Mouse (Mus musculus) kidney, adult 2 months (tissue): ENCODE measurements around the gene Aurkb. TPM values are rescaled to one million over a fixed set of nuclear protein-coding genes. Genes with fewer than 3 reads are reported as not detected.

ENCODE experiments used
- DNase-seq: peaks from one replicate; pipeline ENCODE4 v3.0.0; 2021
- H3K27ac ChIP-seq: fragments of 200-500 bp; 2 replicates; pipeline ENCODE4 v1.5.1; 2012; ENCODE audit warnings: low read depth, low read length, control low read depth, inconsistent platforms; ENCODE audit not compliant: insufficient read depth
- H3K27me3 ChIP-seq: fragments of 200-500 bp; replicated peaks from 2 replicates; pipeline ENCODE4 v1.6.1; 2012; ENCODE audit warnings: mild to moderate bottlenecking, moderate library complexity, low read length, inconsistent platforms; ENCODE audit not compliant: control insufficient read depth, insufficient read depth
- H3K36me3 ChIP-seq: fragments of 200-500 bp; 2 replicates; pipeline ENCODE4 v1.6.1; 2012; ENCODE audit warnings: mild to moderate bottlenecking, moderate library complexity, low read length, inconsistent platforms; ENCODE audit not compliant: control insufficient read depth, insufficient read depth
- H3K4me1 ChIP-seq: fragments of 200-500 bp; 2 replicates; pipeline ENCODE4 v1.6.1; 2011; ENCODE audit warnings: low read length; ENCODE audit not compliant: control insufficient read depth, insufficient read depth
- H3K4me3 ChIP-seq: fragments of 200-500 bp; 2 replicates; pipeline ENCODE4 v1.5.1; 2011; ENCODE audit warnings: mild to moderate bottlenecking, low read depth, low read length, control low read depth; ENCODE audit not compliant: insufficient read depth
- CTCF ChIP-seq: fragments of 200-500 bp; conservative IDR thresholded peaks from 2 replicates; pipeline ENCODE4 v1.5.1; 2011; ENCODE audit warnings: low read depth, mild to moderate bottlenecking, control low read depth, low read length, moderate library complexity, mixed read lengths; ENCODE audit not compliant: insufficient read depth, insufficient read length
- POLR2A ChIP-seq: fragments of 200-500 bp; IDR thresholded peaks from one replicate; pipeline ENCODE4 v1.6.1; 2011; ENCODE audit warnings: low read depth, low read length, control low read depth
- WGBS: fragments of 180-500 bp; shearing (Covaris S2); methylation state at CpG from one replicate; pipeline ENCODE4 v1.1.7; 2018; 5-methylcytosine and 5-hydroxymethylcytosine counted together
- polyA plus RNA-seq: library from polyadenylated mRNA; depleted of rRNA; stranded (reverse); fragments of >200 nt; gene quantifications from 2 replicates; pipeline ENCODE4 v1.2.3, GENCODE M21; 2012

The Aurkb gene
- polyA plus RNA-seq, 1 experiment: 1.7 TPM

- TF ChIP-seq POLR2A: no peak
- no peak for TF ChIP-seq CTCF
- Histone ChIP-seq H3K4me3 (peak overlapping the region; percentile 62), H3K27me3 (no peaks in the 10 kb centered on the region), H3K27ac (peak overlapping the region; percentile 74), H3K4me1 (peaks cover 12% of the 10 kb centered on the region), H3K36me3 (no peaks in the 10 kb centered on the region)
- 4% methylated on average over 40 of the region's 40 CpGs for WGBS
- peak; percentile 32 for DNase-seq
These were observed 15.2 kb downstream of the Aurkb start for GRCm38 (mm10) chr11:69060448-69061254.

- TF ChIP-seq POLR2A: no peak
- no peak for TF ChIP-seq CTCF
- DNase-seq: no peak
- peak overlapping the region; percentile 62; the same call in 1 of the 2 replicates for H3K4me3 ChIP-seq
- no peaks in the 10 kb centered on the region for H3K36me3 ChIP-seq
- WGBS: 38% methylated on average over 17 of the region's 17 CpGs
- H3K27ac ChIP-seq: no peak overlapping the region
- peaks cover 14% of the 10 kb centered on the region for H3K4me1 ChIP-seq
- H3K27me3 ChIP-seq: no peaks in the 10 kb centered on the region
These were observed 15.9 kb downstream of the Aurkb start for GRCm38 (mm10) chr11:69061255-69061912.

GRCm38 (mm10) chr11:69062194-69062760 is 16.8 kb downstream of the Aurkb start:
- H3K36me3 ChIP-seq: no peaks in the 10 kb centered on the region
- TF ChIP-seq POLR2A: no peak
- no peak overlapping the region; the same call in 1 of the 2 replicates for H3K4me3 ChIP-seq
- peak; percentile 90 for DNase-seq
- no peaks in the 10 kb centered on the region for H3K27me3 ChIP-seq
- H3K4me1 ChIP-seq: peaks cover 20% of the 10 kb centered on the region
- 3% methylated on average over 17 of the region's 17 CpGs for WGBS
- no peak overlapping the region for H3K27ac ChIP-seq

GRCm38 (mm10) chr11:69062761-69063224 is 17.3 kb downstream of the Aurkb start:
- Histone ChIP-seq H3K4me3 (peak overlapping the region; percentile 54), H3K27ac (peak overlapping the region; percentile 29; the same call in 1 of the 2 replicates), H3K4me1 (peaks cover 25% of the 10 kb centered on the region), H3K36me3 (no peaks in the 10 kb centered on the region), H3K27me3 (no peaks in the 10 kb centered on the region)
- peak; percentile 98 for DNase-seq
- TF ChIP-seq POLR2A: no peak
- 0 out of 2 replicates have a peak, but pooled peaks have one; percentile 7 for TF ChIP-seq CTCF
- WGBS: under 1% methylated on average over 19 of the region's 19 CpGs

GRCm38 (mm10) chr11:69063413-69064201 is 18.2 kb downstream of the Aurkb start:
- WGBS: under 1% methylated on average over 31 of the region's 31 CpGs
- Histone ChIP-seq H3K27ac (0 out of 2 replicates have a peak overlapping the region, but pooled peaks have one; percentile 6), H3K4me3 (peak overlapping the region; percentile 74)

GRCm38 (mm10) chr11:69064259-69065133 is 19.0 kb downstream of the Aurkb start:
- H3K36me3 ChIP-seq: no peaks in the 10 kb centered on the region
- WGBS: 72% methylated on average over 9 of the region's 9 CpGs
- peaks cover 25% of the 10 kb centered on the region for H3K4me1 ChIP-seq
- TF ChIP-seq POLR2A: no peak
- no peak for TF ChIP-seq CTCF
- H3K27me3 ChIP-seq: no peaks in the 10 kb centered on the region
- H3K4me3 ChIP-seq: peak overlapping the region; percentile 74
- DNase-seq: no peak
- no peak overlapping the region for H3K27ac ChIP-seq

More at GRCm38 (mm10) chr11:69063413-69064201, 18.2 kb downstream of the Aurkb start:
- peak; percentile 76 for DNase-seq
- H3K4me1 ChIP-seq: peaks cover 25% of the 10 kb centered on the region
- H3K27me3 ChIP-seq: no peaks in the 10 kb centered on the region
- no peaks in the 10 kb centered on the region for H3K36me3 ChIP-seq
- no peak for TF ChIP-seq POLR2A
- no peak for TF ChIP-seq CTCF
